Mouse (Mus musculus) cerebellum, adult 2 months (tissue): ENCODE measurements around the gene Ccdc127. TPM values are rescaled to one million over a fixed set of nuclear protein-coding genes. Genes with fewer than 3 reads are reported as not detected.

Experiments used
- DNase-seq, 2 experiments: peaks; one replicate each; pipeline ENCODE4 v3.0.0; 2021
- H3K27ac ChIP-seq: fragments of 200-500 bp; 2 replicates; pipeline ENCODE4 v1.5.1; 2012; ENCODE audit warnings: low read length, control low read depth, inconsistent platforms; ENCODE audit not compliant: insufficient read depth
- H3K27me3 ChIP-seq: fragments of 200-500 bp; 2 replicates; pipeline ENCODE4 v1.6.1; 2012; ENCODE audit warnings: inconsistent platforms, mild to moderate bottlenecking, low read length, moderate library complexity; ENCODE audit not compliant: control insufficient read depth, insufficient read depth
- H3K4me1 ChIP-seq: fragments of 200-500 bp; 2 replicates; pipeline ENCODE4 v1.6.1; 2011; ENCODE audit warnings: low read length; ENCODE audit not compliant: control insufficient read depth, insufficient read depth
- H3K4me3 ChIP-seq: fragments of 200-500 bp; replicated peaks from 2 replicates; pipeline ENCODE3; 2011; ENCODE audit warnings: mild to moderate bottlenecking, low read depth, low read length, control low read depth; ENCODE audit not compliant: insufficient read depth
- CTCF ChIP-seq: fragments of 200-500 bp; IDR thresholded peaks from 2 replicates; pipeline ENCODE4 v1.5.1; 2011; ENCODE audit warnings: low read depth, mild to moderate bottlenecking, control low read depth, low read length, moderate library complexity, borderline replicate concordance; ENCODE audit not compliant: insufficient read depth
- POLR2A ChIP-seq: fragments of 200-500 bp; IDR thresholded peaks from 2 replicates; pipeline ENCODE4 v1.6.1; 2011; ENCODE audit warnings: low read length, control low read depth, borderline replicate concordance; ENCODE audit not compliant: insufficient read depth
- WGBS: fragments of 180-500 bp; shearing (Covaris S2); methylation state at CpG from one replicate; pipeline ENCODE4 v1.1.7; 2018; 5-methylcytosine and 5-hydroxymethylcytosine counted together
- polyA plus RNA-seq: library from polyadenylated mRNA; depleted of rRNA; stranded (reverse); fragments of >200 nt; gene quantifications from 2 replicates; pipeline ENCODE4 v1.2.3, GENCODE M21; 2012

The Ccdc127 gene
- polyA plus RNA-seq, 1 experiment = 41.1 TPM

- peak overlapping the region; percentile 4; the same call in 1 of the 2 replicates for H3K27ac ChIP-seq
- WGBS = 66% methylated on average over 13 of the region's 13 CpGs
- no peak overlapping the region for H3K4me3 ChIP-seq
- no peaks in the 10 kb centered on the region for H3K27me3 ChIP-seq
- peaks cover 11% of the 10 kb centered on the region for H3K4me1 ChIP-seq
- TF ChIP-seq CTCF = no peak
- TF ChIP-seq POLR2A = no peak
- peak; percentile 16 to 35 for DNase-seq
Measured at GRCm38 (mm10) chr13:74363176-74363858, 13.2 kb downstream of the Ccdc127 start.

GRCm38 (mm10) chr13:74363859-74364235 lies 13.7 kb downstream of the Ccdc127 start, which contains the start of gene Lrrc14b:
Lrrc14b (minus strand) TSS chr13:74364005.
- DNase-seq = peak; percentile 38 to 63
- WGBS = 5% methylated on average over 8 of the region's 8 CpGs
- H3K4me3 ChIP-seq = no peak within 1 kb of the TSS
- no peaks in the 10 kb centered on the region for H3K27me3 ChIP-seq
- H3K27ac ChIP-seq = peak within 1 kb of the TSS; percentile 4
- TF ChIP-seq CTCF = no peak
- no peak for TF ChIP-seq POLR2A
- peaks cover 11% of the 10 kb centered on the region for H3K4me1 ChIP-seq

- no peak overlapping the region for H3K4me3 ChIP-seq
- H3K27ac ChIP-seq = no peak overlapping the region
- H3K27me3 ChIP-seq = no peaks in the 10 kb centered on the region
- TF ChIP-seq POLR2A (no peak), CTCF (no peak)
- peak in 1 of 2 experiments; percentile 30 for DNase-seq
- H3K4me1 ChIP-seq = 0 out of 2 replicates have a peak, but pooled peaks cover 3% of the 10 kb centered on the region
- 20% methylated on average over 10 of the region's 10 CpGs for WGBS
Measured at GRCm38 (mm10) chr13:74381533-74382276, 31.6 kb downstream of the Ccdc127 start.

- H3K4me1 ChIP-seq = 0 out of 2 replicates have a peak, but pooled peaks cover 3% of the 10 kb centered on the region
- 20% methylated on average over 3 of the region's 3 CpGs for WGBS
- H3K27me3 ChIP-seq = no peaks in the 10 kb centered on the region
- no peak overlapping the region for H3K4me3 ChIP-seq
- no peak overlapping the region for H3K27ac ChIP-seq
- no peak for DNase-seq
- TF ChIP-seq CTCF (no peak), POLR2A (no peak)
Measured at GRCm38 (mm10) chr13:74382289-74382688, 32.2 kb downstream of the Ccdc127 start.

- no peaks in the 10 kb centered on the region for H3K4me1 ChIP-seq
- TF ChIP-seq CTCF (no peak), POLR2A (no peak)
- WGBS = 63% methylated on average over 6 of the region's 6 CpGs
- no peaks in the 10 kb centered on the region for H3K27me3 ChIP-seq
- no peak overlapping the region for H3K27ac ChIP-seq
- H3K4me3 ChIP-seq = no peak overlapping the region
- DNase-seq = no peak
Measured at GRCm38 (mm10) chr13:74389730-74390129, 39.6 kb downstream of the Ccdc127 start.

- WGBS = 2% methylated on average over 14 of the region's 14 CpGs
- TF ChIP-seq CTCF (no peak), POLR2A (peak; percentile 55; the same call in 1 of the 2 replicates)
- DNase-seq = peak; percentile 76 to 78
- Histone ChIP-seq H3K4me3 (peak within 1 kb of the TSS; percentile 99), H3K4me1 (no peaks in the 10 kb centered on the region), H3K27ac (no peak within 1 kb of the TSS), H3K27me3 (no peaks in the 10 kb centered on the region)
Measured at GRCm38 (mm10) chr13:74390371-74390990, 40.4 kb downstream of the Ccdc127 start, which contains the start of gene Zfp72. Zfp72 (minus strand) TSS chr13:74390836.

GRCm38 (mm10) chr13:74391156-74391555 lies 41.0 kb downstream of the Ccdc127 start:
- no peak for DNase-seq
- WGBS = 66% methylated on average over 2 of the region's 2 CpGs
- no peaks in the 10 kb centered on the region for H3K4me1 ChIP-seq
- TF ChIP-seq POLR2A (no peak), CTCF (no peak)
- H3K27ac ChIP-seq = no peak overlapping the region
- H3K4me3 ChIP-seq = no peak overlapping the region
- H3K27me3 ChIP-seq = no peaks in the 10 kb centered on the region
